Mouse (Mus musculus): ENCODE results near the gene Borcs5.

Gene Borcs5

DNA sequence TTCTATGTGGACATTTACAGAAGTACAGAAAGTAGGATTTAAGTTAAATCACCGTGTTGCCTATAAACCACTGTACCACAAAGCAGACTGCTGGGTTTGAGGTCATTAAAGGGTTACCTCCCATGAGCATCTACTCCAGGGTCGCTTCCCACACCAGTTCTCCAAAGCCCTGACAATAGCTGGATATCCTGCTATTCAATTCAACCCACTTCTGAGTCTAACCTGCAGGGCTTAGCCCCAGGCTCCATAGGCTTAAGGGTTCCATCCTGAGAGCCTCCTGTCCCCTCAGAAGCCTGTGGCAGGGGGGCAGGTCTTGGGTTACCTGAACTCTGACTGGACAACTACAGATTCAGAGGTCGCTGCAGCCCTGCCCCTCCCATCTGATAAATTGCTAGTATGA lies 19.2 kb upstream of the Borcs5 start:
- H3K4me3 ChIP-seq (replicated peaks; ENCODE audit: low read length) = 0 out of 2 replicates have a peak overlapping the region, but pooled peaks have one; percentile 41
- H3K27me3 ChIP-seq (ENCODE audit: insufficient read depth, low read length) = no peaks in the 10 kb centered on the region
- H3K4me1 ChIP-seq (replicated peaks; ENCODE audit: low read depth, low read length) = peaks cover 43% of the 10 kb centered on the region
- TF ChIP-seq NANOG (IDR thresholded peaks at IDR 0.05; ENCODE audit: borderline replicate concordance, low read length) (no peak), CTCF (conservative IDR thresholded peaks at IDR 0.05; ENCODE audit: low read length) (no peak), POU5F1 (IDR thresholded peaks at IDR 0.05; ENCODE audit: borderline replicate concordance, low read length) (no peak)
- H3K9me3 ChIP-seq (ENCODE audit: low read length) = no peaks in the 10 kb centered on the region
- H3K36me3 ChIP-seq (ENCODE audit: insufficient read depth, low read length) = no peaks in the 10 kb centered on the region

DNA sequence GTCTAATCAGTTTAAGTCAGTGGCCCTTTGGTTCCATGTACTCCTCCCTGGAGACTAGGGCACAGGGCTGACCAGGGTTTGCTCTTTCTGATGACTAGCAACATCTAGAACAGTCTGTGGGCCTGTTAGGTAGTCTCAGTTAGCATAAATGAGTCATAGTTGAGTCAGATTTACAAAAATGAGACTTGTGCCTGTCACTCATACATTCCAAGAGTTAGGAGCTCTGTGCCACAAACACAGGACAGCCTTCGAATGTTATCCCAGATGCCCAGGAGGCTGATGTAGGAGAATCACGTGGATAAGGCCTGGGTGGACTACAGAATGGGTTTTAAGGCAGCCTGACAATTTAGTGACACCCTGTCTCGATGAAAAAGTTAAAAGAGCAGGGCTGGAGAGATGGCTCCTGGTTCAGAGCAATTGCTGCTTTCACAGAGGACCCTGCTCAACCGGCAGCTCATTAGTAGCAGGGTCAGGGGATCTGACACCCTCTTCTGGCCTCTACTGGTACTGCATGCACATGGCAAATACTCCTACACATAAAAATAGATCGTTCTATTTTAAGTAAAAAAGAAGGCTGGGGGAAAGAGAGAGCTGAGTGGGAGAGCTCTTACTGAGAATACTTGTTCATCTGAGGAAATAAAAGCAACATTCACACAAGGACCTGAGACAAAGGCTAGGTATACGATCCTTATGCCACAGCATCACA lies 18.3 kb upstream of the Borcs5 start:
- Histone ChIP-seq H3K36me3 (ENCODE audit: insufficient read depth, low read length) (no peaks in the 10 kb centered on the region), H3K27me3 (ENCODE audit: insufficient read depth, low read length) (no peaks in the 10 kb centered on the region), H3K9me3 (ENCODE audit: low read length) (no peaks in the 10 kb centered on the region), H3K4me1 (replicated peaks; ENCODE audit: low read depth, low read length) (peaks cover 50% of the 10 kb centered on the region), H3K4me3 (replicated peaks; ENCODE audit: low read length) (peak overlapping the region; percentile 29; the same call in 1 of the 2 replicates)
- TF ChIP-seq NANOG (IDR thresholded peaks at IDR 0.05; ENCODE audit: borderline replicate concordance, low read length) (no peak), POU5F1 (IDR thresholded peaks at IDR 0.05; ENCODE audit: borderline replicate concordance, low read length) (no peak), CTCF (conservative IDR thresholded peaks at IDR 0.05; ENCODE audit: low read length) (peak; percentile 96)

DNA sequence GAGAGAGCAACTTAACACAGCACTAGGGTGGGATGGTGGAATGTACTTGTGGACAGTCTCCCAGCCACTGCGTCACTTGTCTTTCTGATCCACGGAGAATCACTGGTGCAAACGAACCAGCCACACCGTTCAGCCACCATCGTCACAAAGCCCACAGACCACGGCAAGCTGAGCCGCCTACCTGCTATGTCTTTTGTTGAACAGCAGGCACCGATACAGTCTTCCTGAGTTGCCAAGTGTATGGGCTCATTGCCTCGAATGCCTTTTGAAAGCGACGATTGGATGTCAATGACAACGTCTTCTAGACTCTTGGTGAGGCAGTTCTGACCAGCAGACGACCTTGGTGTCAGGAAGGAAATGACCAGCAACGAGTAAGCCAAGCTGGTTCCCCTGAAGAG lies 17.8 kb upstream of the Borcs5 start:
- no peak for TF ChIP-seq NANOG (IDR thresholded peaks at IDR 0.05; ENCODE audit: borderline replicate concordance, low read length)
- no peak for TF ChIP-seq CTCF (conservative IDR thresholded peaks at IDR 0.05; ENCODE audit: low read length)
- no peak for TF ChIP-seq POU5F1 (IDR thresholded peaks at IDR 0.05; ENCODE audit: borderline replicate concordance, low read length)
- peak overlapping the region; percentile 29; the same call in 1 of the 2 replicates for H3K4me3 ChIP-seq (replicated peaks; ENCODE audit: low read length)
- peaks cover 52% of the 10 kb centered on the region for H3K4me1 ChIP-seq (replicated peaks; ENCODE audit: low read depth, low read length)
- H3K27me3 ChIP-seq (ENCODE audit: insufficient read depth, low read length) = no peaks in the 10 kb centered on the region
- no peaks in the 10 kb centered on the region for H3K9me3 ChIP-seq (ENCODE audit: low read length)
- H3K36me3 ChIP-seq (ENCODE audit: insufficient read depth, low read length) = no peaks in the 10 kb centered on the region

DNA sequence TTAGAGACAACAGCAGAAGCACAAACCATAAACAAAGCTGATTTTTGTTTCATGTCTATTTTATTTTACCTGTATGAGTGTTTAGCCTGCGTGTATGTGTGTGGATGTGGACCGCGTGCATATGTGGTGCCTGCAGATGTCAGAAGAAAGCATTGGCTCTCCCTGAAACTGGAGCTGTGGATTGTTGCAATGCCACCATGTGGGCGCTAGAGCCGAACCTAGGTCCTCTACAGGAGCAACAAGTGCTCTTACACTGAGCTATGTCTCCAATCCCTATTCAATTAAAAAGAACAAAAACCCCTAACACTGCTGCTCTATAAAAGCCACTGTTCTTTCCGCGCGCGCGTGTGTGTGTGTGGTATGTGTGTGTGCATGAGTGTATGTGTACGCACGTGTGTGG lies 13.9 kb upstream of the Borcs5 start:
- no peak for TF ChIP-seq NANOG (IDR thresholded peaks at IDR 0.05; ENCODE audit: borderline replicate concordance, low read length)
- TF ChIP-seq CTCF (conservative IDR thresholded peaks at IDR 0.05; ENCODE audit: low read length) = no peak
- TF ChIP-seq POU5F1 (IDR thresholded peaks at IDR 0.05; ENCODE audit: borderline replicate concordance, low read length) = no peak

DNA sequence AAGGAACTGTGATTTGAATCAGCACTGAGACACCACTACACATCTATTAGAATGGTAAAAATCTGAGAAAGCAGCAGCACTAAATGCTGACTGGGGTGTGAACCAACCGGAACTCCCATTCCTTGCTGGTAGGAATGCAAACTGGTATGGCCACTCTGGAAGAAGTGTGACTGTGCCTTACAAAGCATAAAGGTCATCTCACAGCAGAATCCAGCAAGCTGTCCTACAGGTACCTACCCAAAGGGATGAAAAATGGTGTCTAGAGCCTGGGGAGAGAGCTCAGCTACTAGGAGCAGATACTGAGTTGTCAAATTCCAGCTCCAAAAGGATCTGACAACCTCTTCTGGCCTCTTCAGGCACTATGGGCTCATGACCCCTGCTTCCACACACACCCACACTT lies 12.7 kb upstream of the Borcs5 start:
- no peaks in the 10 kb centered on the region for H3K36me3 ChIP-seq (ENCODE audit: insufficient read depth, low read length)
- H3K27me3 ChIP-seq (ENCODE audit: insufficient read depth, low read length) = peaks cover 7% of the 10 kb centered on the region
- H3K4me3 ChIP-seq (replicated peaks; ENCODE audit: low read length) = no peak overlapping the region
- H3K9me3 ChIP-seq (ENCODE audit: low read length) = no peaks in the 10 kb centered on the region
- no peak for TF ChIP-seq POU5F1 (IDR thresholded peaks at IDR 0.05; ENCODE audit: borderline replicate concordance, low read length)
- no peak for TF ChIP-seq CTCF (conservative IDR thresholded peaks at IDR 0.05; ENCODE audit: low read length)
- TF ChIP-seq NANOG (IDR thresholded peaks at IDR 0.05; ENCODE audit: borderline replicate concordance, low read length) = no peak
- H3K4me1 ChIP-seq (replicated peaks; ENCODE audit: low read depth, low read length) = peaks cover 24% of the 10 kb centered on the region

More for the DNA sequence above, 13.9 kb upstream of the Borcs5 start:
- Histone ChIP-seq H3K4me3 (replicated peaks; ENCODE audit: low read length) (0 out of 2 replicates have a peak overlapping the region, but pooled peaks have one; percentile 29), H3K27me3 (ENCODE audit: insufficient read depth, low read length) (no peaks in the 10 kb centered on the region), H3K36me3 (ENCODE audit: insufficient read depth, low read length) (no peaks in the 10 kb centered on the region), H3K9me3 (ENCODE audit: low read length) (no peaks in the 10 kb centered on the region), H3K4me1 (replicated peaks; ENCODE audit: low read depth, low read length) (peaks cover 30% of the 10 kb centered on the region)

DNA sequence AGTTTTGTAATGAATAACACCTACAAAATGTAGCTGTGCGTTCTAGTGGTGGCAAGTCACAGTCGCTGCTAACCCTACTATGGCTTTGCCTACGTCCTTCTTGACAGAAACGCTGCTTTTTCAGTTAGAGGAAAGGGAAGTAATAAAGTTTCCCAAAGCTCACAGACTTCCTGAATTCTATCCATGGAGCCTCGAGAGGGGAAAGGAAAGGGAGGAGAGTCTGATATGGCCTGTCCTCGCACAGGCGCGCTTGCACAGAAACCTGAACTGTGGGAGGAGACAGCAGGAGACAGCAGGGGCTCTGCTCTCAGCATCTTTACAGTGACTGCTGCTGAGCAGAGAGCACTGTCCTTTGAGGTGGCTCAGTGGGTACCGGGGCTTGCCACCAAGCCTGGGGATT lies 8.9 kb upstream of the Borcs5 start:
- H3K4me3 ChIP-seq (replicated peaks; ENCODE audit: low read length) = no peak overlapping the region
- H3K36me3 ChIP-seq (ENCODE audit: insufficient read depth, low read length) = no peaks in the 10 kb centered on the region
- TF ChIP-seq CTCF (conservative IDR thresholded peaks at IDR 0.05; ENCODE audit: low read length) (no peak), POU5F1 (IDR thresholded peaks at IDR 0.05; ENCODE audit: borderline replicate concordance, low read length) (no peak), NANOG (IDR thresholded peaks at IDR 0.05; ENCODE audit: borderline replicate concordance, low read length) (no peak)

DNA sequence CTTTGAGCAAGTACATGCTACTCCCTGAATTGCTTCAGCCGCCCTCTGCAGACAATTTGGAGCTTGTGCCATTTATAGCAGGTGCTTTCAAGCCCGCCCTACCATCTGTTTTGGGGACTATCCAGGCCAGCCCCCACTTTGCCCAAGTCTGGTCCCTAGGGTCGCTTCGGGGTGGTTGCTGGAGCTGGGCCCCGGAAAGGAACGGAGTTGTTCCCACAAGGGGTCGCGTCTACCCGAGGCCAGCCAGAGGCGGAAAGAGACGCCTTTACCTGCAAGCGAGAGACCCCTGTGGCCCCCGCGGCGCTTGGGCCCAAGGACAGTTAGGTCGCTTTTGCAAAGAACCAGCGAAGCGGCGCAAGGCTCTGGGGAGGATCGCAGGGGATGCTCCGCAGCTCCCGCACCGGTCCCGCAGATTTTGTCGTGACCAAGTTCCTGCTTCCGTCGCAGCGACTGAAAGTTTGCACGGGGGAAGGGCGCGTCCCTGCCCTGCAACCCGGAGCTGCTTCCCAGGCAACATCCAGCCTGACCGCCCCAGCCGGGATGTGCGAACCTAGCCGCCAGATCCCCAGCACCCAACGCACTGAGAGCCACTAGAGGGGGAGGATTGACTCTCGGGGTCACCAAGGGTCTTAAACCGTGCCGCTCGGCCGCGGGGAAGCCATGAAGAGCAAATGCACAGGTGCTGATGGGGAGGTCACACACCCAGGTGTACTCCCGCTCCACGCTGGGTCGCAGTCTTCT lies 7.2 kb upstream of the Borcs5 start, which contains the start of gene Mansc1:
Gene Mansc1 (minus strand): TSS at position 542 of the 741 bp plus-strand sequence.
- Histone ChIP-seq H3K36me3 (ENCODE audit: insufficient read depth, low read length) (no peaks in the 10 kb centered on the region), H3K9me3 (ENCODE audit: low read length) (no peaks in the 10 kb centered on the region), H3K4me1 (replicated peaks; ENCODE audit: low read depth, low read length) (peaks cover 13% of the 10 kb centered on the region), H3K27me3 (ENCODE audit: insufficient read depth, low read length) (peaks cover 31% of the 10 kb centered on the region), H3K4me3 (replicated peaks; ENCODE audit: low read length) (peak within 1 kb of the TSS; percentile 80)
- TF ChIP-seq NANOG (IDR thresholded peaks at IDR 0.05; ENCODE audit: borderline replicate concordance, low read length) (no peak), POU5F1 (IDR thresholded peaks at IDR 0.05; ENCODE audit: borderline replicate concordance, low read length) (no peak), CTCF (conservative IDR thresholded peaks at IDR 0.05; ENCODE audit: low read length) (no peak)

More for the DNA sequence above, 8.9 kb upstream of the Borcs5 start:
- no peaks in the 10 kb centered on the region for H3K9me3 ChIP-seq (ENCODE audit: low read length)
- peaks cover 31% of the 10 kb centered on the region for H3K27me3 ChIP-seq (ENCODE audit: insufficient read depth, low read length)
- H3K4me1 ChIP-seq (replicated peaks; ENCODE audit: low read depth, low read length) = peaks cover 19% of the 10 kb centered on the region

DNA sequence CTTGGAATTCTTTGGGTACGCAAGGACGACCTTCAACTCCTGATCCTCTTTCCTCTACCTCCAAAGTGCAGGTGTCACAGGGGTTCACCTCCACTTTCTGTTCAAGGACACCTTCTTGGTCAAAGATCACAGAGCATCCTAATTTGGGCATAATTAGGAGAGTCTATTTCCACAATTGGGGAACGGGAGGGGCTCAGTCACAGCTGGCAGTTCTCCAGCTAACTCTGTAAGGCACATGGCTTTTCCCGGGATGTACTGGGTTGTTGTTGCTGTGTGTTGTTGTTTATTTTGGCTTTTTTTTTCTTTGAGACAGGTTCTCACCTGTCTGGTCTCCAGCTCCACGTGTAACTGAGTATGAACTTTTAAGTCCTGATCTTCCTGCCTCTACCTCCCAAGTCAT lies 6.6 kb upstream of the Borcs5 start:
- no peak for TF ChIP-seq NANOG (IDR thresholded peaks at IDR 0.05; ENCODE audit: borderline replicate concordance, low read length)
- TF ChIP-seq CTCF (conservative IDR thresholded peaks at IDR 0.05; ENCODE audit: low read length) = no peak
- TF ChIP-seq POU5F1 (IDR thresholded peaks at IDR 0.05; ENCODE audit: borderline replicate concordance, low read length) = no peak
- no peaks in the 10 kb centered on the region for H3K36me3 ChIP-seq (ENCODE audit: insufficient read depth, low read length)
- H3K9me3 ChIP-seq (ENCODE audit: low read length) = no peaks in the 10 kb centered on the region
- H3K4me3 ChIP-seq (replicated peaks; ENCODE audit: low read length) = peak overlapping the region; percentile 80
- H3K4me1 ChIP-seq (replicated peaks; ENCODE audit: low read depth, low read length) = peaks cover 13% of the 10 kb centered on the region
- peaks cover 31% of the 10 kb centered on the region for H3K27me3 ChIP-seq (ENCODE audit: insufficient read depth, low read length)

Measured in E14TG2a.4 (cell line).